Mouse (Mus musculus) liver, embryonic 12.5 days (tissue): ENCODE measurements around the gene Wdtc1. TPM values are rescaled to one million over a fixed set of nuclear protein-coding genes. Genes with fewer than 3 reads are reported as not detected.
A peak's percentile ranks its signal among the peaks of the same experiment; 100 is the strongest.

Experiments
- ATAC-seq: fragments of 200-750 bp; cut with Nextera tagmentation; 2 replicates; pipeline ENCODE4 v1.8.0; 2017; ENCODE audit warnings: moderate number of reproducible peaks, mild to moderate bottlenecking, moderate library complexity
- H3K27ac ChIP-seq: fragments of 300-500 bp; sonication (generic); 2 replicates; pipeline ENCODE4 v1.5.1; 2016; ENCODE audit warnings: mild to moderate bottlenecking
- H3K27me3 ChIP-seq: fragments of 300-500 bp; sonication (generic); replicated peaks from 2 replicates; pipeline ENCODE4 v1.6.1; 2016; ENCODE audit warnings: mild to moderate bottlenecking, moderate library complexity
- H3K36me3 ChIP-seq: fragments of 300-500 bp; sonication (generic); 2 replicates; pipeline ENCODE4 v1.6.1; 2016; ENCODE audit warnings: mild to moderate bottlenecking, moderate library complexity
- H3K4me1 ChIP-seq: fragments of 300-500 bp; sonication (generic); 2 replicates; pipeline ENCODE4 v1.6.1; 2016
- H3K4me2 ChIP-seq: fragments of 300-500 bp; sonication (generic); 2 replicates; pipeline ENCODE4 v1.6.1; 2016; ENCODE audit warnings: mild to moderate bottlenecking, moderate library complexity
- H3K4me3 ChIP-seq: fragments of 300-500 bp; sonication (generic); 2 replicates; pipeline ENCODE4 v1.5.1; 2016; ENCODE audit warnings: mild to moderate bottlenecking, moderate library complexity
- H3K9ac ChIP-seq: fragments of 300-500 bp; sonication (generic); 2 replicates; pipeline ENCODE4 v1.6.1; 2016; ENCODE audit warnings: mild to moderate bottlenecking, moderate library complexity
- H3K9me3 ChIP-seq: fragments of 300-500 bp; sonication (generic); replicated peaks from 2 replicates; pipeline ENCODE4 v1.6.1; 2016; ENCODE audit warnings: mild to moderate bottlenecking, moderate library complexity
- WGBS: fragments of 180-500 bp; shearing (Covaris S2); methylation state at CpG from one replicate; pipeline ENCODE4 v1.1.7; 2016; ENCODE audit not compliant: insufficient replicate concordance; 5-methylcytosine and 5-hydroxymethylcytosine counted together
- polyA plus RNA-seq: library from polyadenylated mRNA; unstranded; fragments of >200 nt; fragmentation: Nextera tagmentation; extraction: Ambion mirVana; gene quantifications from 2 replicates; pipeline ENCODE4 v1.2.1, GENCODE M21; 2016

Wdtc1 gene
- polyA plus RNA-seq, 1 experiment from 2014 or later: 10.0 TPM

DNA sequence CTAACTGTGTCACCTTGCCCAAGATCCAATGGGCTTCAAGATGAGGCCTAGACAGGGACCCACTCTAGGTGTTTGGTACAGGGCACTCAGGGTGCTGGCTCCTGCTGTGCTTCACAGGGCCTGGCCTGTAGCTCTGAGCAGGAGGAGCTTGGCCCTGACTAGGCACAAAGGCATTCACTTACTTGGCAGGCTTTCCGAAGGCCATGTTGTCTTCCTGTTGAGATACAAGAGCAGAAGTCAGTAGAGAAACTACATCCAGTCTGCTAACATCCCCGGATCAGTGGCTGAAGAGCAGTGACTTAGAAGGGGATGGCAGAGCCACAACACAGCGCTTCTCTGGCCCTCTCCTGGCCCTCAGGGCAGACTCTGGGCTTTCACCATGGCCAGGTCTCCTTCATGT, 83.7 kb downstream of the Wdtc1 start:
- ATAC-seq: no peak
- no peak overlapping the region for H3K4me2 ChIP-seq
- H3K4me1 ChIP-seq: no peaks in the 10 kb centered on the region
- no peaks in the 10 kb centered on the region for H3K27me3 ChIP-seq
- no peak overlapping the region for H3K4me3 ChIP-seq
- no peak overlapping the region for H3K27ac ChIP-seq
- WGBS: 84% methylated on average over 3 of the region's 3 CpGs
- H3K36me3 ChIP-seq: peaks cover 81% of the 10 kb centered on the region
- H3K9me3 ChIP-seq: no peaks in the 10 kb centered on the region
- H3K9ac ChIP-seq: no peak overlapping the region

DNA sequence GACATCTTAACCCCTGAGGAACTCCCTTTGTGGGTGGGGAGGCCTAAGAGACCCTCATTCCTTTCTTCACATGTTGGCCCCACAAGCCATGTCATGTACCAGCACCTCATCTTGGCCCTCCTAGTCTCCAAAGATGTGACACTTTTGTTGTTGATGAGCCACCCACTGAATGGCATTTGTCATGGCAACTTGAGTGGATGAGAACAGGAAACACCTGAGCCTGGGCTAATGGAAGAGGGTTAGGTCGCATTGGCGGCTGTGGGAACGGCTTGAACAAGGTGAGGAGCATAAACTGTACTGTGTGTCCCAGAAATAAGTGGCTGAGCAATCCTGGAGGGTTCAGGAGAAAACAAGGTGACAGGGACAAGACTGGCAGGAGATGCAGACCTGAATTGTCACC, 84.3 kb downstream of the Wdtc1 start:
- H3K27me3 ChIP-seq: no peaks in the 10 kb centered on the region
- H3K4me1 ChIP-seq: no peaks in the 10 kb centered on the region
- H3K9me3 ChIP-seq: no peaks in the 10 kb centered on the region
- peaks cover 79% of the 10 kb centered on the region for H3K36me3 ChIP-seq
- H3K4me2 ChIP-seq: no peak overlapping the region
- 86% methylated on average over 3 of the region's 3 CpGs for WGBS
- H3K27ac ChIP-seq: no peak overlapping the region
- no peak overlapping the region for H3K9ac ChIP-seq
- no peak overlapping the region for H3K4me3 ChIP-seq
- no peak for ATAC-seq

DNA sequence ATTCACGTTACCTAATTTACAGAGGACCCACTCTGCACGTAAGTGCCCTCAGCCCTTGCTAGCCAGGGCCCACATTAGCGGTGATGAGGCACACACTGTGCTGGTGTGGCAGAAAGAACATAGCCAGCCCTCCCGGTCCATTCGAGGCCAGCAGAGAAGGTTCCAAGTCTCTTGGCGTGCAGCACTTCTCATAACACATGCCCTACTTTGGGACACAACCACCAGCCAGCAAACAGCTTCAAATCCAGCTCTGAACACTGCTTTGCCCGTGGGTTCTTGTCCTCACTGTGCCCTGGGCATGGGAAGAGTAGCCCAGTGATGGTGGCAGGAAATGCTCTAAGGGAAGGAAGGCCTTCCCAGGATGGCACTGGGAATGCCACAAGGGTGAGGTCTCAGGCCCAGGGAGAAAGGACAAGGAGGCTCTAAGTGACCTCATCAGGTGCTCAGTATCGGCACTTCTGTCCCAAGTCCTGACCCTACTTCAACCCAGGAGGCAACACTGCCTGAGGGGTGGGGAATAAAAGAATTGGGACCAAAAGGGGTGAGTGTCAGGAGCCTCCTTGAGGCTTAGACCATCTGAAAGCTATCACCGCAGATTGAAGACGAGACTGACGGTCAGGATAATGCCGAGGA, 86.9 kb downstream of the Wdtc1 start:
- WGBS: 84% methylated on average over 12 of the region's 12 CpGs
- Histone ChIP-seq H3K4me3 (no peak overlapping the region), H3K27ac (no peak overlapping the region), H3K36me3 (peaks cover 73% of the 10 kb centered on the region), H3K9me3 (no peaks in the 10 kb centered on the region), H3K4me2 (no peak overlapping the region), H3K4me1 (peaks cover 19% of the 10 kb centered on the region), H3K9ac (no peak overlapping the region), H3K27me3 (no peaks in the 10 kb centered on the region)
- no peak for ATAC-seq

DNA sequence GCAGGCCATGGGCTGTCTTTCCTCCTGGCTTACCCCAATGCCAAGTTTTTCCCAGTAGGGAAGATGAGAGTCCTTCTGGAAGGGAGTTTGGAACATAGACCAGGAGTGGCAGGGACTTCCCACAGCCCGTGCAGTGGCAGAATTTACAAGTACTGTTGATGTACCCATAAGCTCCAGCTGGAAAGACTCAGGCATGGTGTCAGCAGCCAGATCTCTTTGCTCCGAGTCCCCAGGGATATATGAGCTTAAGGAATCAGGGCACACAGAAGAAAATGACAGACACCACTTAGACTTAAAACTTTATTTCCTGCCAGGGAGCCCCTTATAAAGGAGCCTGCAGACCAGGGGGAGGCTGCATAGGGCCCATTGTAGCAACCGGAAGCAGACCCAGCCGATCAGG, 87.5 kb downstream of the Wdtc1 start:
- Histone ChIP-seq H3K27me3 (no peaks in the 10 kb centered on the region), H3K4me2 (no peak overlapping the region), H3K9me3 (no peaks in the 10 kb centered on the region), H3K4me1 (peaks cover 19% of the 10 kb centered on the region), H3K27ac (no peak overlapping the region), H3K4me3 (no peak overlapping the region), H3K9ac (no peak overlapping the region), H3K36me3 (peaks cover 70% of the 10 kb centered on the region)
- 88% methylated on average over 4 of the region's 4 CpGs for WGBS
- no peak for ATAC-seq

DNA sequence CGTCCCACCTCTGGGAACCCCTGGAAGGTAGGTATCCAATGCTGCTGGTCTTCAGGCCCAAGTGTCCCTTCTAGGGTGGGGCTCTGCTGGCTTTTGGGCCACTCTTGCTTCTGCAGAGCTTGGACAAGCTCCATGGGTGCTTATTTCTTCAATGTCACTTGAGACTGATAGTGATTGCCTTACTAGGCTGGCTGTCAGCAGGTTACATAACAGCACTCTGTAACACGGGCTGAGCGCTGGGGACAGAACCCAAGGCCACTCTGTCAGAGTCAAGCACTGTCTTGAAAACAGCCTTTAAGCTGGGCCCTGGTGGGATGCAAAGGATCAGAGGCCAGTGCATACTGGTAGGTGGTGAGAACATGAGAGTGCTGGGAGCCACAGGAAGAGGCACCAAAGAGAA, 88.0 kb downstream of the Wdtc1 start:
- no peak for ATAC-seq
- Histone ChIP-seq H3K4me1 (peaks cover 19% of the 10 kb centered on the region), H3K27ac (no peak overlapping the region), H3K27me3 (no peaks in the 10 kb centered on the region), H3K4me2 (no peak overlapping the region), H3K36me3 (peaks cover 65% of the 10 kb centered on the region), H3K4me3 (no peak overlapping the region), H3K9me3 (no peaks in the 10 kb centered on the region), H3K9ac (no peak overlapping the region)
- 88% methylated on average over 3 of the region's 3 CpGs for WGBS

DNA sequence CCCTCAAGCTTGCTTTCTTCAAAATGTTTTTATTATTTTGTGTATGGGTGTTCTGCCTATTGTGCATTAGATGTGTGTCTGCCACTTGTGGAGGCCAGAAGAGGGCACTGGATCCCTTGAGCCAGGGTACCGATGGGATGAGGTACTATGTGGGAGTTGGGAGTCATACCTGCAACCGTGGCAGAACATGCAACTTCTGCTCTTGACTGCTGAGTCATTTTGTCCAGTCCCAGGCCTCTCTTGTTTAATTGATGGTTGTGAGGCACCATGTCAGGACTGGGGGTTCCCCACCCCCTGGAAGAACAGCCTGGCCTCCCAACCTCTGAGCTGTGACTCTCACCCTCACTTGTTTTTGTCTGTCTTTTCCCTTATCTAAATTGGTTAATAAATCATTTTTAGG, 88.7 kb downstream of the Wdtc1 start:
- peaks cover 6% of the 10 kb centered on the region; the same call in 1 of the 2 replicates for H3K27me3 ChIP-seq
- no peak overlapping the region for H3K9ac ChIP-seq
- H3K36me3 ChIP-seq: peaks cover 58% of the 10 kb centered on the region
- H3K4me2 ChIP-seq: no peak overlapping the region
- H3K27ac ChIP-seq: no peak overlapping the region
- H3K9me3 ChIP-seq: no peaks in the 10 kb centered on the region
- H3K4me3 ChIP-seq: no peak overlapping the region
- 59% methylated on average over 2 of the region's 2 CpGs for WGBS
- H3K4me1 ChIP-seq: peaks cover 19% of the 10 kb centered on the region
- ATAC-seq: no peak

DNA sequence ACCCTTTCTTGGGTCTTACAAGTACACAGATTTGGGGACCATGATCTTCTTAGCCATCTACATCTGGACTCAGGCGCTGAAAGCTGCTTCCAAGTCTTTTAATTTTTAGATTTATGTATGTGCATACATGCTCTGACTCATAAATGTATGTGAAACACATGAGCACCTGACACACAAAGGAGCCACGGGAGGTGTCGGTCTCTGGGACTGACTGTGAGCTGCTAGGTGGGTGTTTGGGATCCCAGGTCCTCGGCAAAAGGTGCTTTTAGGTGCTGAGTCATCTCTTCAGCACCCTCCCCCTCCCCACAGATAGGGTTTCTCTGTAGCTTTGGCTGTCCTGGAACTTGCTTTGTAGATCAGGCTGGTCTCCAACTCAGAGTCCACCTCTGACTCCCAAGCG, 89.5 kb downstream of the Wdtc1 start:
- WGBS: 76% methylated on average over 5 of the region's 5 CpGs
- peaks cover 50% of the 10 kb centered on the region for H3K36me3 ChIP-seq
- H3K27me3 ChIP-seq: peaks cover 13% of the 10 kb centered on the region; the same call in 1 of the 2 replicates
- no peak overlapping the region for H3K4me3 ChIP-seq
- no peak for ATAC-seq
- no peaks in the 10 kb centered on the region for H3K9me3 ChIP-seq
- H3K9ac ChIP-seq: no peak overlapping the region
- H3K4me1 ChIP-seq: peaks cover 19% of the 10 kb centered on the region
- no peak overlapping the region for H3K27ac ChIP-seq
- no peak overlapping the region for H3K4me2 ChIP-seq

DNA sequence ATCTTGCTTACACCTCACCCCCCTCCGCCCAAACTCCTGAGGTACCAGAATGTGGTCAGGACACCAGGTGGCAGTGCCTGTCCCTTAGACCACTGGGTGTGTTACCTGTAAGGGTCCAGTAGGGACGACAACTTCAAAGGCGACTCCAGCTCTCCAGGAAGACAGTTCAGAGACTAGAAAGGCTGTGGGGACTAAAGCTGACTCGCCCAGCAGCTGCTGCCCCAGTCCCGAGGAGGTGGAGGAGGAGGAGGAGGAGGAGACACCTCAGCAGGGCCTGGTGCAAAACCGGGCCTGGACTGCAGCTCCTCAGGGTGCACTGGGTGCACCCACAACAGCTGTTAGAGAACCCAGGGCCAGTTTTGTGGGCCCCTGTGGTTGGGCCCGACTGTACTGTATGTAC, 90.4 kb downstream of the Wdtc1 start, which contains the start of gene Sytl1:
TSS of gene Sytl1 (minus strand) at position 232 of the 400 bp plus-strand sequence.
- WGBS: 26% methylated on average over 7 of the region's 7 CpGs
- H3K9me3 ChIP-seq: no peaks in the 10 kb centered on the region
- H3K27me3 ChIP-seq: peaks cover 20% of the 10 kb centered on the region
- ATAC-seq: peak; percentile 30
- peak within 1 kb of the TSS; percentile 31 for H3K27ac ChIP-seq
- peaks cover 19% of the 10 kb centered on the region for H3K4me1 ChIP-seq
- peaks cover 41% of the 10 kb centered on the region for H3K36me3 ChIP-seq
- no peak within 1 kb of the TSS for H3K9ac ChIP-seq
- H3K4me2 ChIP-seq: no peak within 1 kb of the TSS
- H3K4me3 ChIP-seq: no peak within 1 kb of the TSS

DNA sequence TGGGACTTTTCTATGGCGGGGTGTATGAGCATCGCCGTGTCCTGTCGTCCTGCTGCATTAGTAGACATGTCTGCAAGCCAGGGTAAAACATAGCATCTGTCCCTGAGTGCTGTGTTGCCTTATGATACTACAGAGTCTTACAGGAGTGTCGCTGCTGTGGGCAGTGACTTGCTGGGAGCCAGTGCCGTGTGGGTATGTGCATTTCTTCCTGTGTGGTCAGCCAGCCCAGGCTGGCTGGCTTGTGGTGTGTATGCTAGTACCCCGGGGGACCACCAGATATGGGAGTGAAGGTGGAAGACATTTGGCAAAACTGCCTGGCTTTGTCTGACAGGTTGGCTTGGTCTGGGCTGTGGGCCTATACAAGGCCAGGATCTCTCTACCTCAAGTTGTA, 90.9 kb downstream of the Wdtc1 start:
- H3K27ac ChIP-seq: peak overlapping the region; percentile 31
- peaks cover 19% of the 10 kb centered on the region for H3K4me1 ChIP-seq
- no peak overlapping the region for H3K4me3 ChIP-seq
- H3K4me2 ChIP-seq: no peak overlapping the region
- H3K9me3 ChIP-seq: no peaks in the 10 kb centered on the region
- H3K27me3 ChIP-seq: peaks cover 25% of the 10 kb centered on the region
- WGBS: 39% methylated on average over 7 of the region's 7 CpGs
- peaks cover 36% of the 10 kb centered on the region for H3K36me3 ChIP-seq
- no peak overlapping the region for H3K9ac ChIP-seq
- 0 out of 2 replicates have a peak, but pooled peaks have one; percentile 21 for ATAC-seq

DNA sequence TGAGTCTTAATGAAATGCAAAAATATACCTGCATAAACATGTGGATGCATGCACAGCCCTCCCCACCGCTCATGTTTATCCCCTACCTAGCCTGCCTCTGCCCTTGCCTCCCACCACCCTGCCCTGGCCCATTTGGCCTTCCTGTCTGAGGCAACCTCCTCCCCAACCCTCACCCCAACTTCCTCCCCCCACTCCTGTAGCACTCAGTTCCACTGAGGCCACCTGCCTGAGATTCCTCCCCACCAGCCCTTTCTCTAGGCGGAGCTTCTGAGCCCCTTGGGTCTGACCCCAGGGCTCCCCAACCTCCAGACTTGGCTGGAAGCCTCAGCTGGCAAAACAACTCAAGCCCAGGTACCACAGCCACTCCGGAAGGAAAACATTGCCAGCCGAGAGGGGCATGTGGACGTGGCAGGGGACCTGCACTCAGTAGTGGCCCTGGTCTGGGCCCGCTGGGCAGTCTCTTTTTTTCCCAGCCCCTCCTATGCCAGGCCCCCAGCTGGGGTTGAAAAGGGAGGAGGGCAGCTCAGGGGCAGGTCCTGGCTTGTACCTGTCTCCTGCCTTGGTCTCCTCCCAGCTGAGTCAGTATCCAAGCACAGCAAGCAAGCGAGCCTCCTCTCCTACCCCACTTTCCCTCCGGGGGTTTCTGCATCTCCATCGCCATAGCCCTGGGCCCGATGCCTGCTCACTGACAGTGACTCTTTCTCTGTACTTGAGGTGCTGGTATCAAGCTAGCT, 91.5 kb downstream of the Wdtc1 start:
- Histone ChIP-seq H3K27me3 (peaks cover 31% of the 10 kb centered on the region), H3K4me1 (peaks cover 20% of the 10 kb centered on the region), H3K9me3 (no peaks in the 10 kb centered on the region), H3K36me3 (peaks cover 30% of the 10 kb centered on the region), H3K4me3 (no peak overlapping the region), H3K9ac (no peak overlapping the region), H3K27ac (peak overlapping the region; percentile 31), H3K4me2 (no peak overlapping the region)
- ATAC-seq: no peak
- 66% methylated on average over 10 of the region's 10 CpGs for WGBS

DNA sequence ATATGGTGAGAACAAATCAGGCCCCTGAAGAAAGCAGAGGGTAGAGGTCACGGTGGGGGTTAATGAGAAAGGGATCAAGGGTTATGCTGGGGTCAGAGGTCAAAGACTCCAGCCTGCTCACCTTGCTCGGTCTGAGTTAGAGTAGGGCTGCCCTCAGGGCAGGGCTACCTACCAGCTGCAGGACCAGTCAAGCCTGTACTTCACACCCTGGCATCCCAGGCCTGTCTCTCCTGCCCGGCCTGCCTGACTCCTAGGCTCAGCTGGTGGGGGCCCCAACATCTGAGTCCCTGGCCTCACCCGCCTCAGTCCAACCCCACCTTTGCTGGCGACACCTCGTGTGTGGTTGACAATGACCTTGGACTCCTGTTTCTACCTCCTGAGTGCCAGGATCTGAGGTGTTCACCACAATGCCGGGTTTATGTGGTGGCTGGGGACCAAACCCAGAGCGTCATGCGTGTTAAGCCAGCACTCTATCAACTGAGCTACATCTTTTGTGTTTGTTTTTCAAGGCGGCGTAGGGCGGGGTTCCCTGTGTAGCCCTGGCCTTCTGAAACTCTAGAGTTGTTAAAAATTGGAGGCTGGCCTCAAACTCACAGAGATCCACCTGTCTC, 95.4 kb downstream of the Wdtc1 start:
- Histone ChIP-seq H3K27ac (no peak overlapping the region), H3K9me3 (no peaks in the 10 kb centered on the region), H3K27me3 (peaks cover 60% of the 10 kb centered on the region), H3K4me3 (no peak overlapping the region), H3K4me2 (no peak overlapping the region), H3K36me3 (no peaks in the 10 kb centered on the region), H3K9ac (no peak overlapping the region), H3K4me1 (peaks cover 14% of the 10 kb centered on the region)
- WGBS: 63% methylated on average over 12 of the region's 12 CpGs
- ATAC-seq: no peak

DNA sequence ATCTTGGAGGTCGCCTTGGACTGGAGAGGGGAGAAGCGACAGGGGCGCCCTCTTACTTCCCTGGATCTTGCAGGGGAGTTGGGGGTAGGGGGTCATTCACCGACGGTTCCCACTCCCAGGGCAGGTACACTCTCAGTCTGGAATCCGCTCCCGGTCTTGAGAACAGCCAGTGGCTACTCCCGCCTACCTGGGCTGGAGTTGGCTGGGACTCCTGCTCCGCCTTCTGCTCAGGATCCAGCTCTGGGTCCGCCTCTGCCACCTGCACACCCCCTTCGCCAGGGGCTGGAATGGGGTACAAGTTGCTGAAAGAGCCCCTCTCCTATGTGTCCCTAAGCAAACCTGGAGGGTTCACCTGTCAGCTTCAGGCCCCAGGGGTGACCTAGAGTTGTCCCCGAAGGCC, 96.1 kb downstream of the Wdtc1 start:
- Histone ChIP-seq H3K9ac (no peak overlapping the region), H3K4me2 (peak overlapping the region; percentile 15; the same call in 1 of the 2 replicates), H3K9me3 (no peaks in the 10 kb centered on the region), H3K36me3 (no peaks in the 10 kb centered on the region), H3K4me1 (peaks cover 8% of the 10 kb centered on the region; the same call in 1 of the 2 replicates), H3K27ac (no peak overlapping the region), H3K4me3 (no peak overlapping the region), H3K27me3 (peaks cover 66% of the 10 kb centered on the region)
- 37% methylated on average over 12 of the region's 12 CpGs for WGBS
- no peak for ATAC-seq
